Mouse (Mus musculus) MEL (cell line): ENCODE measurements around the gene Olfr780.

Experiments
- CTCF ChIP-seq, 3 experiments: IDR thresholded peaks in 2 of 3; conservative IDR thresholded peaks in 1 of 3; 2 replicates each; pipeline ENCODE4 v1.5.1; 2011 to 2012; ENCODE audit warnings: low read length in 3 of 3, low read depth in 2 of 3, mild to moderate bottlenecking in 2 of 3, improper control_type of control experiment in 1 of 3, inconsistent platforms in 1 of 3, mixed read lengths in 1 of 3, moderate library complexity in 1 of 3; ENCODE audit not compliant: control insufficient read depth in 1 of 3, insufficient read depth in 1 of 3, poor library complexity in 1 of 3, severe bottlenecking in 1 of 3
- EP300 ChIP-seq, 2 experiments: IDR thresholded peaks; 2 replicates each; pipeline ENCODE4 v1.6.1; 2011; ENCODE audit warnings: improper control_type of control experiment in 2 of 2, low read length in 2 of 2, low read depth in 1 of 2, mild to moderate bottlenecking in 1 of 2
- GATA1 ChIP-seq: IDR thresholded peaks from 2 replicates; pipeline ENCODE4 v1.6.1; 2011; ENCODE audit warnings: low read depth, low read length, improper control_type of control experiment
- MAX ChIP-seq: IDR thresholded peaks from 2 replicates; pipeline ENCODE4 v1.6.1; 2011; ENCODE audit warnings: low read length, improper control_type of control experiment
- MXI1 ChIP-seq: IDR thresholded peaks from 2 replicates; pipeline ENCODE4 v1.6.1; 2011; ENCODE audit warnings: mild to moderate bottlenecking, low read depth, low read length, improper control_type of control experiment
- MYB ChIP-seq: IDR thresholded peaks from 2 replicates; pipeline ENCODE4 v1.6.1; 2011; ENCODE audit warnings: mild to moderate bottlenecking, low read depth, low read length, improper control_type of control experiment
- POLR2A ChIP-seq, 2 experiments: IDR thresholded peaks; 2 replicates each; pipeline ENCODE4 v1.6.1; 2011 to 2012; ENCODE audit warnings: low read length in 2 of 2, mild to moderate bottlenecking in 2 of 2, control low read depth in 1 of 2, improper control_type of control experiment in 1 of 2, low read depth in 1 of 2, moderate library complexity in 1 of 2; ENCODE audit not compliant: control insufficient read depth in 1 of 2, insufficient read depth in 1 of 2, poor library complexity in 1 of 2
- RCOR1 ChIP-seq: IDR thresholded peaks from 2 replicates; pipeline ENCODE4 v1.6.1; 2012; ENCODE audit warnings: low read depth, mild to moderate bottlenecking, inconsistent platforms, low read length, improper control_type of control experiment
- TAL1 ChIP-seq: IDR thresholded peaks from 2 replicates; pipeline ENCODE4 v1.6.1; 2012; ENCODE audit warnings: mild to moderate bottlenecking, inconsistent platforms, low read length, moderate library complexity, mixed read lengths
- ZKSCAN1 ChIP-seq: IDR thresholded peaks from 2 replicates; pipeline ENCODE4 v1.6.1; 2012; ENCODE audit warnings: low read depth, mild to moderate bottlenecking, inconsistent platforms, low read length, improper control_type of control experiment, moderate library complexity
- ZNF384 ChIP-seq: IDR thresholded peaks from 2 replicates; pipeline ENCODE4 v1.6.1; 2012; ENCODE audit warnings: low read depth, mild to moderate bottlenecking, inconsistent platforms, low read length, improper control_type of control experiment

DNA sequence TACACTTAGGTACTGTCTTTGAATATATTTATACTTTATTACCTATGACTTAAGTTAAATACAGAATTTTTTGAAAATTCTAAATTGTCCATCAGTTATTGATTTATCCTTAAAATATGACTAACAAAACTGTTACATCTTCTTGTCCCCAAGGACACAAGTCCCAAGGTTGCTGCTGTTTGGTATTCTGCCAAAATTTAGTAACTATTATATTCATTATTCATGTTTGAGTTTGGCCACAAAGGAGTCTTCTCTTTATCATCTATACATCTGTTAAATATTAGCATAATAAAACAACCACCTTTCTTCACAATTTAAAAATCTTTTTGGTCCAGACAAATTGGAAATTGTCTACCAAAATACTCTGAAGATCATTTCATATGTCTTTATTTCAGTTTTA lies 10.6 kb downstream of the Olfr780 start, which contains the start of gene Olfr781:
- TF ChIP-seq GATA1 (no peak), ZNF384 (no peak), RCOR1 (no peak), MAX (no peak), ZKSCAN1 (no peak), CTCF (IDR thresholded peaks at IDR 0.05 in 2 of 3, conservative IDR thresholded peaks at IDR 0.05 in 1 of 3; ENCODE audit: control insufficient read depth in 1 of 3, insufficient read depth in 1 of 3, low read depth in 2 of 3, low read length in 3 of 3, poor library complexity in 1 of 3, severe bottlenecking in 1 of 3) (no peak), MYB (no peak), MXI1 (no peak), EP300 (IDR thresholded peaks at IDR 0.05; ENCODE audit: low read depth in 1 of 2, low read length in 2 of 2) (no peak), POLR2A (IDR thresholded peaks at IDR 0.05; ENCODE audit: control insufficient read depth in 1 of 2, insufficient read depth in 1 of 2, low read depth in 1 of 2, low read length in 2 of 2, poor library complexity in 1 of 2) (no peak), TAL1 (no peak)
